Mouse (Mus musculus): ENCODE data around the gene Tmem268.
A peak's percentile ranks its signal among the peaks of the same experiment; 100 is the strongest.

Tmem268 gene

DNA sequence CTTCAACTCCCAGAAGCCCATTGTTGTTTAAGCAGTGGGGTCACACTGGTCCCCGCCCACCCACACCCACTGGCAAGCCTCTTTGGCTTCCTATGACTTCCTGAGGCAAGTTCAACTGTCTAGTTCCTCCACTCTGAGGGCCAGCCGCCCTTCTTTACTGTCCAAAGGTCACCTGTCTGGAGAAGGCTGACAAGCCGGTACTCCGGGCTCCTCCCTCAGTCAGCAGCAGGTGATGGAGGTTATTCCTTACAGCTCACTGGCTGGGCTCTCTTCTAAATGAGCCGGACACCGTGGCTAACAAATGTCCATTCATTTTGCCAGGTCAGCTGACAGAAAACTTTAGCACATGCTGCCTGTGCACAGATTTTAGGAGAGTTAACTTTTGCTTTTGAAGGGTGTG lies 42.2 kb downstream of the Tmem268 start:
- no peak for DNase-seq (ENCODE audit: low read depth, low spot score)

DNA sequence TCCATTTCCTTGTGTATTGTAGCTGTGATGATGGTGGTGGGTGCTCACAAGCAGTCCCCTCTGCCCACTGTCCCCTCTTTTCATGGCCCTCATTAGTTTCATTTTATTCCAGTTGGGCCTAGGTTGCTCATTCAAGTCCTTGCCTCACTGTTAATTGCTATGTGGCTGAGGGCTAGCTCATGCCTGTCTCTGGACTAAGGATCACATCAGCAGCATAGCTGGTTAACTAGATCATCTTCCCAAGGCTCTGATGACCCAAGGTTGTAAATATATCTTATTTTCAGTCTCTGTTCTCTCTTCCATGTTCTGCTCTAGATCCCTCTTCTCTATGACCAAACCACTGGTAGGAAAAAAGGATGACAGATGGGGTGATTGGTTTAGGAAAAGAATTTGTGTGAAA lies 42.7 kb downstream of the Tmem268 start:
- DNase-seq (ENCODE audit: low read depth, low spot score): no peak

DNA sequence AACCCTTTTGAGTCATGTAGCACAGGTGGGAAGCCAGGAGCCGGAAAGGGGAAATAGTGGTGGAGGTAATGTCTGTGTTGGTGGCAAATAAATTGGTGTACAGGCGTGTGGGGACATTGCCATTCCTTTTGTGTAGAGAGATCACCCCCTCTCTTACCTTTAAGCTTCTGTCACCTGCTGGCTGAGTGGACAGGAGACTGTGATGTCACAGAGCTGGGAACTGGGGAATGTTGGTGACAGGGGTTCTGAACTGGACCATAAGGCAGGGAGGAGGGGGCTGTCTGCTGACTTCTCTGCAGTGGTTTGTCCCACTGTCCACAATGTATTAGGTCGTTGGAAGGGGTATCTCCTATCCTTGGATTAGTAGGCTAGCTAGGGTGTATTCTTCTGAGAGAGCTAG lies 46.4 kb downstream of the Tmem268 start, which contains the start of gene Gm11213:
Gene Gm11213, minus strand, starts transcription at position 317 of the 400 bp plus-strand sequence.
- no peak for DNase-seq (ENCODE audit: low read depth, low spot score)

DNA sequence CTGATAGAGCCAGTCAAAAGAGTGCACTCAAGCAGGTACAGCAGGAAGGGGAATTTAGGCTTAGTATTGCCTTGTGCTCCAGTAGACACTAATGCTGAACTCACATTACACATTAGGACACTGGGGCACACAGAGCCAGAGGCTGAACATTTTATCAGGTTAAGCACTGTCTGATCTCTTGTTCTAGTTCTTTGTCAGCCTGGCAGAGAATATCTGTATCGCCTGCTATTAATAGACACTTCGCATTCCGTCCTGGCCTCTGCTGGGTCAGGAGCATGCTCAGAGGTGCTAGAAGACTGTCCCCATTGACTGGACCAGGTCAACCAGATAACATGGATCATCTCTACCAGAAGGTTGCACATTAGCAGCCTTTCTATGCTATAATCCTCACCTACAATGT lies 47.0 kb downstream of the Tmem268 start:
- DNase-seq (ENCODE audit: low read depth, low spot score): no peak

DNA sequence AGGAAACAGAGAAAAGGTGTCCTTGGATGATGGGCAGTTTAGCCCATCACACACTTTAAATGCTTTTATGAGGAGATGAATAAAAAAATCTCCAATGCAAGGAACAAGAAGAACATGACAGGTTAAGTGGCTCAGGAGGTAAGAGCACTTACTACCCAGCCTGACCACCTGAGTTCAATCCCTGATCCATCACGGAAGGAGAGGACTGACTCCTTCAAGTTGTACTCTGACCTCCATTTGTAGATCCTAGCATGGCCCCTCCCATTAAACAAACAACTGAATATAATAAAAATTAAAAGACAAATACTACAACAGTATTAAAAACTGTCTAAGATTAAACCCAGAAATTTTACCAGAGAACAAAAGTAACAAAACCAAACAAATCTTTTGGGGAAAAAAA lies 47.4 kb downstream of the Tmem268 start:
- DNase-seq (ENCODE audit: low read depth, low spot score): no peak

DNA sequence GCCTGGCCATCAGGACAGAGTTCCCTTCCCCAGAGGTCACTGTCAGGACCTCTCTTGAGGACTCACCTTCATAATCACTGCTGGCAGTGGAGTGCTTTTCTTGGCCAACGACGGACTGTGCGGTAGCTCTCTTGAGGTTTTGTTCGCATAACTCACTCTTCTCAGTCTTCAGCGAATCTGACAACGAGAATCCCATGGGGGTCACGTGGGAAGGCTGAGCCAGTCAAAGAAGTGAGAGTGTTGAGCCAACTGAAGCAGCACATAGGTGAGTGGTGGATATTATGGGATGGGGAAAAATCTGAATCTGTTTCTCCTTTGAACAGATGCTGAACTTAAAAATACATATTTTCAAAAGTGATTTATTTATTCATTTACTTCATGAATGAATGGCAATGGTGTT lies 49.8 kb downstream of the Tmem268 start:
- DNase-seq (ENCODE audit: low read depth, low spot score): no peak

DNA sequence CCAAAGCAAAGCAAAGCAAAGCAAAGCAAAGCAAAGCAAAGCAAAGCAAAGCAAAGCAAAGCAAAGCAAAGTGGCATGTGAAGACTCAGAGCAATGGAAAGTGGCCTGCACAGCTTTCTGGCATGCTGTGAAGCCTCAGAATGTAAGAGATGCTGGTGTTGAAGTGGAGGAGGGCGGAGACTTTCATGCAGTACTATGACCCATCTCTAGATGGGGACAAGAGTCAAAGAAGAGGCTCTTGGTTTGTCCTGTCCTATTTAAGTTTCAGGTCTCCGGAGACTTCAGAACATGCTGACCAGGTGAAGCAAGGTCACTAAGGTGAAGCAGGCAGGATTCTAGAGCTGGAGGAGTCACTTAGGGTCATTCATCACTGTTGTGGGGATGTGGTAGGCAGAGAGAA lies 63.3 kb downstream of the Tmem268 start:
- no peak for DNase-seq (ENCODE audit: low read depth, low spot score)

DNA sequence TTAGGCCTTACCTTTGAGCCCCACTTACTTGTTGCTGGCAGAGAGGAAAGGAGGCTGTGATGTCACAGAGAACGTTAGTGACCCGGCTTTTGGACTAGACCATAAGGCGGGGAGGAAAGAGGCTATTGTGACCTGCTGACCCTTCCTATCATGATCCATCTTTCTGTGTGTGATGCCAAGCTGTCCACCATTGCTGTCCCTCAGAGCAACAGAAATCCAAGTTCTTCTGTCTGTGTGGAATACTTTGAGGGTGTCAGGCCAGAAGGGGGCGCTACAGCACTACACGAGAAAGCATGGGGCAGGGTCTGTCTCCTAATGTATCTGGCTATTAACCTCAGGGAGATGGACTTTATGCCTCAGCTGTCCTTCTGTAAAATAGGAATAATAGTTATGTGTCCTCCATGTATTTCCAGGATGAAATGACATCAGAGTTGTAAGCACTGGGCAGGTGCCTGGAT lies 63.8 kb downstream of the Tmem268 start, which contains the start of gene Tex48:
Gene Tex48, minus strand, starts transcription at position 51 of the 458 bp plus-strand sequence.
- peak; percentile 29 for DNase-seq (ENCODE audit: low read depth, low spot score)

DNA sequence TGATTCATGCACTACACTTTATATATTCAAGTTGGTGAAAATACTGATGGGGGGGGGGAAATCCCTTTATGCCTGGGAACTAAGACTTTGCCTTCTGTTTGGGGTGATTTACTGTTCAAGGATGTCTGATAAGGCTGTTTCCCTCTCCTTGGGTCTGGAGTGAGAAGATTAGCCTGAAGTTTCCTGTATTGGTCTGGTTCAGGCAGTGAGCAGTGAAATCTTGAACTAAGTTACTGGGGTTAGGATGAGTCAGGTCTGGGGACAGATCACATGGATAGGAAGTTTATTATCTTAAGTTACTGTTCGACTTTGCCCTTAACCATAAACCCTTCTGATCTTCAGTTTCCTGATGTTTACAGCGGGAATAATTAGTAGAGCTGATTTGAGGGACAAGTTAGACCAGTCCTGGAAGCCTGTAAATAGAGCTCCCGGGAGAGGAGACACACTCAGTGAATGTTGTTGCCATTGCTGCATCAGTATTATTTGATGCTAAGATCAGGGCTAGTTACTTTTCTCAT lies 67.0 kb downstream of the Tmem268 start:
- no peak for DNase-seq (ENCODE audit: low read depth, low spot score)

DNA sequence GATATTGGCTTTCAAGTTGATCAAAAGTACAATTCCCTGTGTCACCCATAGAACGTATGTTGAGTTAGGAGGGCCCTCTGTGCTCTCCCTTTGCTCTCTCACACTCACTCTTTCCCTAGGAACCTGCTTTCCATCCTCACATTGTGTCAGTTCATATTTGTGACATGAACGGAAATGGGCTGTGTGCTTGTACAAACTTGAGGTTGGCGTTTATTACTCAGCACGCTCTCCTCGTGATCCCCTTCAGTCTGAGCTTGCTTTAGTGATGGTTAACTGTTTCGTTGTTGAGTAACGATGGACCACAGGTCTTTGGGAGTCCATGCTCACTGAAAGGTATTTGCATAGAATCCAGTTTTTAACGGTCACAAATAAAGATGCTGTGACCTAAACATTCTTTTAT lies 68.5 kb downstream of the Tmem268 start:
- DNase-seq (ENCODE audit: low read depth, low spot score): no peak

DNA sequence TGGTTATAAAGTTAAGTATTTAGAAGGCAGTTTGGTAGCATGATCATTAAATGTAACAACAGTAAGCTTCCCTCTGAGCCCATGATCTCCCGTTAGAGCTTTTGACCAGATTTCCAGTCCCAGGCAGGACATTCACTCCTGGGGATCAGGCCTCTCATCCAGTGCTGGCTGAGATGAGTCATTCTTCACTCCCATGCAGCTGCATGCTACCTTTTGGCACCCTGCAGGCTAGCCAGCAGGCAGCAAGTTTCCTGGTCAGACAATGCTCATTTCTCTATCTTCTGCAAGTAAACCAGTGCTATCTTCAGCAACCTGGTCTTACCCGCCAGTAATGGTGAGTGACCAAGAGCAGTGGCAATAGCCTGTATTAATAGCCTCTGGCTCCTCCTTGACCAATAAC lies 74.6 kb downstream of the Tmem268 start:
- no peak for DNase-seq (ENCODE audit: low read depth, low spot score)

All from forelimb bud, embryonic 11.5 days (tissue).